Mouse (Mus musculus) limb, embryonic 14.5 days (tissue): ENCODE data around the gene Pgpep1. TPM values are rescaled to one million over a fixed set of nuclear protein-coding genes. Genes with fewer than 3 reads are reported as not detected.

Experiments used
- ATAC-seq: fragments of 200-750 bp; cut with Nextera tagmentation; 2 replicates; pipeline ENCODE4 v1.8.0; 2017; ENCODE audit warnings: low read depth, moderate number of reproducible peaks, moderate TSS enrichment; ENCODE audit not compliant: low FRiP score
- DNase-seq: peaks from one replicate; pipeline ENCODE4 v3.0.0-alpha.2; 2015; ENCODE audit warnings: low spot score
- H3K27ac ChIP-seq: fragments of 300-500 bp; sonication (generic); replicated peaks from 2 replicates; pipeline ENCODE4 v1.5.1; 2014; ENCODE audit warnings: low read depth, mild to moderate bottlenecking, low read length, moderate library complexity, mixed read lengths
- H3K27me3 ChIP-seq: fragments of 300-500 bp; sonication (generic); 2 replicates; pipeline ENCODE4 v1.6.1; 2014; ENCODE audit warnings: low read length, mixed read lengths; ENCODE audit not compliant: control insufficient read depth, insufficient read depth
- H3K36me3 ChIP-seq: fragments of 300-500 bp; sonication (generic); 2 replicates; pipeline ENCODE4 v1.6.1; 2014; ENCODE audit warnings: mild to moderate bottlenecking, low read length, moderate library complexity, mixed read lengths; ENCODE audit not compliant: control insufficient read depth, insufficient read depth
- H3K4me1 ChIP-seq: fragments of 300-500 bp; sonication (generic); 2 replicates; pipeline ENCODE4 v1.6.1; 2014; ENCODE audit warnings: antibody characterized with exemption, low read length, mixed read lengths; ENCODE audit not compliant: control insufficient read depth, insufficient read depth
- H3K4me2 ChIP-seq: fragments of 300-500 bp; sonication (generic); replicated peaks from 2 replicates; pipeline ENCODE4 v1.6.1; 2014; ENCODE audit warnings: low read depth, mild to moderate bottlenecking, low read length, moderate library complexity; ENCODE audit not compliant: severe bottlenecking
- H3K4me3 ChIP-seq: fragments of 300-500 bp; sonication (generic); replicated peaks from 2 replicates; pipeline ENCODE4 v1.5.1; 2014; ENCODE audit warnings: low read length
- H3K9ac ChIP-seq: fragments of 300-500 bp; sonication (generic); 2 replicates; pipeline ENCODE4 v1.6.1; 2014; ENCODE audit warnings: mild to moderate bottlenecking, low read depth, low read length, moderate library complexity; ENCODE audit not compliant: severe bottlenecking
- H3K9me3 ChIP-seq: fragments of 300-500 bp; sonication (generic); 2 replicates; pipeline ENCODE4 v1.6.1; 2016; ENCODE audit warnings: low read length; ENCODE audit not compliant: control insufficient read depth
- POLR2A ChIP-seq: fragments of 200-500 bp; IDR thresholded peaks from 2 replicates; pipeline ENCODE4 v1.8.0; 2012; ENCODE audit warnings: inconsistent platforms, mild to moderate bottlenecking, moderate library complexity, borderline replicate concordance; ENCODE audit not compliant: insufficient read depth, insufficient read length; ENCODE audit errors: extremely low read depth
- WGBS: fragments of 180-500 bp; shearing (Covaris S2); extraction: QIAGEN DNeasy Blood & Tissue Kit; methylation state at CpG from one replicate; pipeline ENCODE4 v1.1.7; 2014; 5-methylcytosine and 5-hydroxymethylcytosine counted together
- polyA plus RNA-seq, 2 experiments: library from polyadenylated mRNA; depleted of rRNA in 1 of 2; stranded (reverse) in 1 of 2; unstranded in 1 of 2; fragments of >200 nt; fragmentation: Nextera tagmentation in 1 of 2; extraction: Ambion mirVana in 1 of 2; gene quantifications; 2 replicates each; pipeline versions ENCODE4 v1.2.1 to v1.2.3; 2012 to 2014

Pgpep1 gene
- polyA plus RNA-seq, 2 experiments = 47.6 to 64.1 TPM

- Histone ChIP-seq H3K4me1 (peaks cover 11% of the 10 kb centered on the region), H3K27ac (no peak overlapping the region), H3K4me2 (no peak overlapping the region), H3K9me3 (no peaks in the 10 kb centered on the region), H3K4me3 (no peak overlapping the region), H3K36me3 (no peaks in the 10 kb centered on the region), H3K9ac (no peak overlapping the region), H3K27me3 (no peaks in the 10 kb centered on the region)
- no peak for TF ChIP-seq POLR2A
- WGBS = 76% methylated on average over 10 of the region's 10 CpGs
- DNase-seq (no peak), ATAC-seq (no peak)
Observed at GRCm38 (mm10) chr8:70671615-70672324, 11.6 kb upstream of the Pgpep1 start.

DNA sequence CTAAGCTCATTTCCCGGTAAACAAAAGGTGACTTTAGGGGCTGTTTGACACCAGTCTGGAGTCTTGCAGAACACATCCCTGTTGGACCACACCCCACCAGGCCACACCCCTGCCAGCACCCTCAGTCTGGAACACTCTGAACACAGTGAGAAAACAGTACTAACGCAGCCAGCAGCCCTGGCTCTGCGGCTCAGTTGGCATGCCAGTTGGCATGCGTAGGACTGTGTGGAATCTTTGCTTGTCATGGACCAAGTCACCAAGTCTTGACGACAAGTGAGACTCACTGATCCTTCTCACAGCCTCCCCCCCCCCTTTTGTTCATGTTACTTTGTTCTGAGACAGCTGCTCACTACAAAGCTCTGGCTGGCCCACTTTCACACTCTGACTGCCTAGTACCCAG, 6.9 kb upstream of the Pgpep1 start:
- Histone ChIP-seq H3K9ac (no peak overlapping the region), H3K4me1 (no peaks in the 10 kb centered on the region), H3K4me2 (no peak overlapping the region), H3K9me3 (no peaks in the 10 kb centered on the region), H3K36me3 (no peaks in the 10 kb centered on the region), H3K4me3 (no peak overlapping the region), H3K27ac (no peak overlapping the region), H3K27me3 (no peaks in the 10 kb centered on the region)
- TF ChIP-seq POLR2A = no peak
- 74% methylated on average over 5 of the region's 5 CpGs for WGBS
- ATAC-seq (no peak), DNase-seq (no peak)

DNA sequence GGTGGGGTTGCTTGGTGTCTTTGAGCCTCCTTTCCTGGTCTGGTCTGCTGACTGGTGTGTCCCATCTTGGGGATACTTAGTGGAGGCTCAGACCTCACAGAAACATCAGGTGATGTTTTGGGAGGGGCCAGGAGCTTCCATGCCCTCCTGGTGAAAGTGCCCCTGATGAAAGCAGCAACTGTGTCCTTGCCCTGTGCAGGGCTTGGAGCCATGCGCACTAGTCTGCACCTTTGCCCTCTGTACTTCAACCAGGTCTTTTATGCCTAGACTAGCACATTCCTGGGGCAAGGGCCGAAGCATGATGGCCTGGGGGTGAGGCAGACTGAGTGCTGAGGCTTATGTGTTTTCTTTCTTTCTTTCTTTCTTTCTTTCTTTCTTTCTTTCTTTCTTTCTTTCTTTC, 5.4 kb upstream of the Pgpep1 start:
- Histone ChIP-seq H3K36me3 (no peaks in the 10 kb centered on the region), H3K4me2 (no peak overlapping the region), H3K9ac (no peak overlapping the region), H3K4me3 (no peak overlapping the region), H3K9me3 (no peaks in the 10 kb centered on the region), H3K4me1 (no peaks in the 10 kb centered on the region), H3K27me3 (no peaks in the 10 kb centered on the region), H3K27ac (no peak overlapping the region)
- WGBS = 76% methylated on average over 2 of the region's 2 CpGs
- no peak for TF ChIP-seq POLR2A
- DNase-seq (no peak), ATAC-seq (no peak)

- H3K9ac ChIP-seq = no peak overlapping the region
- WGBS = 76% methylated on average over 3 of the region's 3 CpGs
- no peak overlapping the region for H3K27ac ChIP-seq
- no peaks in the 10 kb centered on the region for H3K36me3 ChIP-seq
- H3K4me2 ChIP-seq = no peak overlapping the region
- H3K4me1 ChIP-seq = 0 out of 2 replicates have a peak, but pooled peaks cover 3% of the 10 kb centered on the region
- TF ChIP-seq POLR2A = no peak
- no peaks in the 10 kb centered on the region for H3K27me3 ChIP-seq
- DNase-seq = no peak
- no peak overlapping the region for H3K4me3 ChIP-seq
- ATAC-seq = no peak
- H3K9me3 ChIP-seq = no peaks in the 10 kb centered on the region
Observed at GRCm38 (mm10) chr8:70664631-70665030, 4.4 kb upstream of the Pgpep1 start.

DNA sequence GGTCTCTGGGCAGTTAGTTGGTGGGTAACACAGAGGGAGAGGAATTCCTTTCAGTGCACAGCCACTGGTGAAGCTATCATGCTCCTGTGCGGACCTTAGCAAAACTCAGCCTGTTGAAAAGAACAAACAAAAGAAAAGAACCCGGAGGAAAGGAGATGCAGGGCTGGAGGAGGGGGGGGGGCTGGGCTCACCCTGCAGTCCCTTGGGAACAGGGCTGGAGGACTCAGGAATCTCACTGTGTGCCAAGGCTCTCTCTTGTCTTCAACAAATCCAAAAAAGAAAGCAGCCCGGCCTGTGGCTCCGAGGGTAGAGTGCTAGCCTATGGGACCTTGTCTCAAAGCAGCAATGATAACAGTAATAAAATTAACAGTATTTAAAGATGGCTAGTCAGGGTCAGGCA, 3.5 kb upstream of the Pgpep1 start:
- WGBS = 70% methylated on average over 4 of the region's 4 CpGs
- Histone ChIP-seq H3K4me3 (no peak overlapping the region), H3K36me3 (no peaks in the 10 kb centered on the region), H3K4me2 (no peak overlapping the region), H3K27me3 (no peaks in the 10 kb centered on the region), H3K27ac (no peak overlapping the region), H3K9ac (no peak overlapping the region), H3K9me3 (no peaks in the 10 kb centered on the region), H3K4me1 (peaks cover 5% of the 10 kb centered on the region)
- DNase-seq (no peak), ATAC-seq (no peak)
- TF ChIP-seq POLR2A = no peak
